Mouse (Mus musculus) lung, adult 2 months (tissue): ENCODE data around the gene Zfp609.

Source experiments
- CTCF ChIP-seq: fragments of 200-500 bp; IDR thresholded peaks from 2 replicates; pipeline ENCODE4 v1.5.1; 2011; ENCODE audit warnings: mild to moderate bottlenecking, low read length, control low read depth; ENCODE audit not compliant: insufficient read depth
- POLR2A ChIP-seq: fragments of 200-500 bp; IDR thresholded peaks from 2 replicates; pipeline ENCODE4 v1.6.1; 2011; ENCODE audit warnings: low read depth, mild to moderate bottlenecking, control low read depth, low read length, borderline replicate concordance; ENCODE audit errors: extremely low read depth

GRCm38 (mm10) chr9:65695646-65696045 is 131.7 kb downstream of the Zfp609 start:
- TF ChIP-seq CTCF (no peak), POLR2A (no peak)
